In genomic region chr10:18728548-18728947, GRCm38 (mm10) we compare ENCODE assay signal across 21 mouse cellular contexts. TPM values are rescaled to one million over a fixed set of nuclear protein-coding genes. Genes with fewer than 3 reads are reported as not detected.
"Had no signal": no experiment of that assay in that cellular context is flagged by ENCODE, and none has a peak within 500 bp of the region (broad histone marks: within the 10 kb centered on the region; RNA-seq: fewer than 3 reads in every experiment).

No protein-coding gene starts in this region.

- H3K4me1 ChIP-seq: neural tube, embryonic 13.5 days; stomach, embryonic 15.5 days had no signal

- H3K27me3 ChIP-seq: neural tube, embryonic 13.5 days; neural tube, embryonic 15.5 days; stomach, embryonic 15.5 days had no signal

- H3K27ac ChIP-seq: neural tube, embryonic 13.5 days; neural tube, embryonic 15.5 days; stomach, embryonic 15.5 days; stomach, postnatal 0 days had no signal

- DNase-seq: retina, postnatal 1 day; right cerebral cortex, adult 18-20 months; right cerebral cortex, postnatal 14 days; right cerebral cortex, postnatal 25 days; right cerebral cortex, postnatal 4 days; spleen, adult 18-20 months; thymus, adult 18-20 months; thymus, adult 2 months; thymus, postnatal 14 days; thymus, postnatal 25 days; thymus, postnatal 36 days; thymus, postnatal 4 days had no signal

- H3K4me3 ChIP-seq: neural tube, embryonic 13.5 days; neural tube, embryonic 15.5 days; stomach, embryonic 15.5 days had no signal

- H3K9ac ChIP-seq: neural tube, embryonic 13.5 days; neural tube, embryonic 15.5 days; stomach, embryonic 15.5 days had no signal

- H3K36me3 ChIP-seq: neural tube, embryonic 13.5 days; stomach, embryonic 15.5 days had no signal

- H3K9me3 ChIP-seq: neural tube, embryonic 13.5 days; neural tube, embryonic 15.5 days; stomach, embryonic 15.5 days had no signal

- H3K4me2 ChIP-seq: neural tube, embryonic 13.5 days; neural tube, embryonic 15.5 days; stomach, embryonic 15.5 days had no signal

RNA-seq across cellular contexts. Expression of gene Gm4922, which starts 58.0 kb away (rescaled TPM):
- polyA plus RNA-seq: small intestine, adult 2 months; spleen, adult 2 months; stomach, embryonic 14.5 days; thymus, adult 2 months; thymus, postnatal 0 days; urinary bladder, adult 2 months had no signal
